Mouse (Mus musculus): ENCODE measurements around the gene Klhdc9. TPM values are rescaled to one million over a fixed set of nuclear protein-coding genes. Genes with fewer than 3 reads are reported as not detected.

Gene Klhdc9
- 1 to 10 TPM; 7.1 to 7.8 TPM for total RNA-seq (2021)

DNA sequence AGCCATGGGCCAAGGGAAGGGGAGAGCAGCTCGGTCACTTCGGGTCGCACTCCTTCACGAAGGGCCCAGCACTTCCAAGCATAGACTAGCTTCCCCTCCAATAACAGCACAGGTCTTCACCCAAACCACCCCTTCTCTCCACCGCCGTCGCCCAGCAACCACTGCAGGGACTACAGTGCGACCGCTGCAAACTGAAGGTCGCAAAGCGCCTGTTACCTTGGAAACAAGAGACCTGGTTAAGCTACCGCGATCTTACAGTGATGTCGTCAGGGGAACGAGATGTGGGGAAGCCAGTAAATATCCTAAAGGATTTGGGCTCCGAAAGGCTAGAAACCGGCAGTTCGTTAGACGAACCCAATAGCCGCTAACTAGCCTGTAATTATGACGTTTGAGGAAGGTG is at the start of gene Klhdc9:
TSS of gene Klhdc9 (minus strand) at position 143 of the 400 bp plus-strand sequence.
- peak; percentile 96 for DNase-seq (ENCODE audit: extremely low spot score in 1 of 2, low spot score in 2 of 2)
- intact Hi-C loops (cut with DNase I), result loop anchor here (1.0 to 10.0 kb wide), 4 partner anchors 52 to 204 kb away; partner anchors contain the start of gene Usf1

GRCm38 (mm10) chr1:171410231-171410630 is 49.6 kb upstream of the Klhdc9 start:
- DNase-seq (ENCODE audit: extremely low spot score in 1 of 2, low spot score in 2 of 2), result no peak
- intact Hi-C loops (cut with DNase I), result loop anchor here (5.0 to 10.0 kb wide), 2 partner anchors 48 to 65 kb away; partner anchors contain the start of gene Klhdc9

GRCm38 (mm10) chr1:171407263-171407662 is 46.7 kb upstream of the Klhdc9 start:
- intact Hi-C loops (cut with DNase I), result no loop called here
- no peak for DNase-seq (ENCODE audit: extremely low spot score in 1 of 2, low spot score in 2 of 2)

DNA sequence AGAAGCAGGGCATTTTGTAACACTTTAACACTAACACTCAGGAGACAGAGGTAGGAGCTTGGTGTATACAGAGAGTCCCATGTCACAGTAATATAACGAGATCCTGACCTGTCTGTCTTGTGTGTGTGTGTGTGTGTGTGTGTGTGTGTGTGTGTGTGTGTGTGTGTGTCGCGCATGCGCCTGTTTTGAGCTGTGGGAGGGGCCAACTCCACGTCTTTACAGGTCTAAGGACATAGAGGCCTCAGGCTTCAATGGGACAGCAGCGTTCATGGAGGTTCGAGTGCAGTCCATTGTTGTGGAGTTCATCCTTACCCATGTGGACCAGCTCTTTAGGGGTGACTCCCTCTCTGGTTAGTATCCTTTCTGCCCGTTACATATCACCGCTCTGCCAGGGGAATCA is 42.4 kb upstream of the Klhdc9 start:
- no peak for DNase-seq (ENCODE audit: extremely low spot score in 1 of 2, low spot score in 2 of 2)
- intact Hi-C loops (cut with DNase I), result no loop called here

- no peak for DNase-seq (ENCODE audit: extremely low spot score in 1 of 2, low spot score in 2 of 2)
- intact Hi-C loops (cut with DNase I), result no loop called here
Measured at GRCm38 (mm10) chr1:171401821-171402220, 41.2 kb upstream of the Klhdc9 start.

DNA sequence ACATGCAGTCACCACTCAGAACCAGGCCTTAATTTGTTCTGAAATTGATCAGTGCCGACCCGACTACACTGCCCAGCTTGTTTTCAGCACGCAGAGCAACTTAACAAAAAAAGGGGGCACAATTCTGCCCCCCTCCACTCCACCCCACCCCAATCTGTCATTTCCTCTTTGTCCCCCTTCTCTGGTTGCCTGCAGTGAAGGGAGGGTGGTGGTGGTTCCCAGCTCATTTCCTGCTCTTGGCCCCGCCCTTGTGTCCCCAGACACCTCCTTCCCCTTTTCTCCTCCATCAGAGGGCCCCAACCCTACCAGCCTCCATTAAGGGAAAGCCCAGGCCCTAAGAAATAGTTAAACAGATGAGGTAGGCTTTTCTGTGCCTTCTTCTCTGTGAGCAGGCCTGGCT is 29.5 kb upstream of the Klhdc9 start:
- intact Hi-C loops (cut with DNase I), result no loop called here
- DNase-seq (ENCODE audit: extremely low spot score in 1 of 2, low spot score in 2 of 2), result no peak

DNA sequence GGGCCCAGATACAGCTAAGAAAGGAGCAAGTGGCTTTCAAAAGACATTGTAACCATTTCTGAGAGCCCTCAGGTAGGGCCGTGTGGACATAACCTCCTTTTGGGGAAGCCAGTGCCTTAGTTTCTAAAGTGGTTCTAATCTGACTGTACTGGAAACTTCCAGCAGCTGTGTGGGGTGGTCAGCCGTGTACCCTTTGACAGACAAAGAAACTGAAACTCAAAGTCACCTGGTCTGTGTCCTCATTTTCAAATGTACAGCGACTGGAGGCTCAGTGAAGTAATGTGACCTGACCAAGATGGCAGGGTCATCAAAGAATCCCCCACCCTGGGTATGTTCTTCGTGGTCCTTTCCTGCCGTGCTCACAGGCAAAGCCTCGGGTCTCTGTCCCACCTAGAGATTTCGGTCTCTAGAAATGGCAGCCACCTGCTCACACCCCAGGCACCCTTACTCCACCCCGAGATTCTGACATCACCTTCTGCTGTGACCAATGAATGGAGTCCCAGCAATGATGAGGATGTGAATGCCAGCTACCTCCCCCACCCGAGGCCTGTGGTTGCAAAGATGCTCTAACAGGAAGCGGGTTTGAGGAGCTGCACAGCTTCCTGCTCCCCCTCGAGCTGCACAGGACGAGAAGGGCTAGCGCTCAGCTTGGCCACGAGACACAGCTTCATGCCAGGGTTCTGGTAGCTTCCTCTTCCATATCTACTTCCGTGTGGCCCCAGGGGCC is 27.9 kb upstream of the Klhdc9 start, which contains the start of gene Arhgap30:
TSS of gene Arhgap30 (plus strand) at position 579 of the 727 bp plus-strand sequence.
- peak; percentile 32 to 56 for DNase-seq (ENCODE audit: extremely low spot score in 1 of 2, low spot score in 2 of 2)
- intact Hi-C loops (cut with DNase I), result no loop called here

GRCm38 (mm10) chr1:171387099-171387498 is 26.5 kb upstream of the Klhdc9 start:
- DNase-seq (ENCODE audit: extremely low spot score in 1 of 2, low spot score in 2 of 2), result peak in 1 of 2 experiments; percentile 63
- intact Hi-C loops (cut with DNase I), result no loop called here

GRCm38 (mm10) chr1:171385171-171385570 is 24.6 kb upstream of the Klhdc9 start:
- intact Hi-C loops (cut with DNase I), result no loop called here
- no peak for DNase-seq (ENCODE audit: extremely low spot score in 1 of 2, low spot score in 2 of 2)

DNA sequence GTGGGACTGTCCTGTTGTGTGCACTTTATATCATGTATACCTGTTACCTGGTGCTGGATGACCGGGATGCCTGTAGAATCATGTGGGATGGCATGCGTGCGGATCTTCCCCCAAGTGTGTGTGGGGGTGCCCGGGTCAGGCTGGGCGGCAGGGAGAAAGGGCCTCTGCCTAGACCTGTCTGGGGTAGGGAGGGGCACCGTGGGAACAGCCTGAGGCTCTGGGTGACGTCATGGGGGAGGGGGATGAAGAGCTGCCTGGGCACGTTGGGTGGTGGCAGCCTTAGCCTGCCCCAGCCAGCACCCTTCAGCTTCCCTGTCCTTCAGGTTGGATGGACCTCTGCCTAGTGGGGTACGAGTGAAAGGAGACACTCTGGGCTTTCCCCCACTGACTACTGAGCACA is 23.8 kb upstream of the Klhdc9 start:
- no peak for DNase-seq (ENCODE audit: extremely low spot score in 1 of 2, low spot score in 2 of 2)
- intact Hi-C loops (cut with DNase I), result no loop called here

DNA sequence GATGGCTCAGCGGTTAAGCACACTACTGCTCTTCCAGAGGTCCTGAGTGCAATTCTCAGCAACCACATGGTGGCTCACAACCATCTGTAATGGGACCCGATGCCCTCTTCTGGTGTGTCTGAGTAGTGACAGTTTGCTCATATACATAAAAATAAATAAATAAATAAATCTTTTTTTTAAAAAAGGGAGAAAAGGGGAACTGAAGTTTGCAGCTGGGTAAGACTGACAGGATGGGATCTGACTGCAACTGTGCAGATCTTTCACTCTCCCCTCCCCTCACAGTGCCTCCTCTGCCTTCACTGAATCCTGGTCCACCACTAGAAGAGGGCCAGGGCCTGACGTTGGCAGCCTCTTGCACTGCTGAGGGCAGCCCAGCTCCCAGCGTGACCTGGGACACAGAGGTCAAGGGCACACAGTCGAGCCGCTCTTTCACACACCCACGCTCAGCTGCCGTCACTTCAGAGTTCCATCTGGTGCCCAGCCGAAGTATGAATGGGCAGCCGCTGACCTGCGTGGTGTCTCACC is 21.6 kb upstream of the Klhdc9 start:
- intact Hi-C loops (cut with DNase I), result no loop called here
- no peak for DNase-seq (ENCODE audit: extremely low spot score in 1 of 2, low spot score in 2 of 2)

GRCm38 (mm10) chr1:171379935-171380599 is 19.5 kb upstream of the Klhdc9 start:
- intact Hi-C loops (cut with DNase I), result no loop called here
- peak; percentile 78 to 89 for DNase-seq (ENCODE audit: extremely low spot score in 1 of 2, low spot score in 2 of 2)

- intact Hi-C loops (cut with DNase I), result no loop called here
- DNase-seq (ENCODE audit: extremely low spot score in 1 of 2, low spot score in 2 of 2), result no peak
Measured at GRCm38 (mm10) chr1:171378298-171378697, 17.7 kb upstream of the Klhdc9 start.

GRCm38 (mm10) chr1:171375646-171376097 is 15.1 kb upstream of the Klhdc9 start:
- intact Hi-C loops (cut with DNase I), result no loop called here
- no peak for DNase-seq (ENCODE audit: extremely low spot score in 1 of 2, low spot score in 2 of 2)

GRCm38 (mm10) chr1:171373946-171374345 is 13.3 kb upstream of the Klhdc9 start:
- DNase-seq (ENCODE audit: extremely low spot score in 1 of 2, low spot score in 2 of 2), result no peak
- intact Hi-C loops (cut with DNase I), result no loop called here

DNA sequence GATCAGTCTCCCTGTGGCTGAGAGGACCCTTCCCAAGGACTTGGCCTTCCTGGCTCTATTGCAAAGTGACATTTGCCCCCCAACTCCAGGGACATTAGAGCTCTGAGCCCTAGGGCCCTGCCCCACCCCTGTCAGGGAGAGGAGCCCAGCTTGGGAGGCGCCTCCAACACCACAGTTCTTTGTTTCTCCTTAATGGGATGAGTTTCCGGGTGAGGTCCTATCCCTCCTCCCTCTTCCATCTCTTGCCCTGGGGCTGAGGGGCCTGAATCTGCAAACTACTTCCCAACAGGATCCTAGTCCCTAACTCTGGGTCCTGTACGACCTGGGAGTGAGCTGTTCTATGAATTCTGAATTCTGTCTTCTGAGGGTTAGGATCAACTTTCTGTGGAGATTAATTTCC is 12.3 kb upstream of the Klhdc9 start:
- DNase-seq (ENCODE audit: extremely low spot score in 1 of 2, low spot score in 2 of 2), result no peak
- intact Hi-C loops (cut with DNase I), result no loop called here

DNA sequence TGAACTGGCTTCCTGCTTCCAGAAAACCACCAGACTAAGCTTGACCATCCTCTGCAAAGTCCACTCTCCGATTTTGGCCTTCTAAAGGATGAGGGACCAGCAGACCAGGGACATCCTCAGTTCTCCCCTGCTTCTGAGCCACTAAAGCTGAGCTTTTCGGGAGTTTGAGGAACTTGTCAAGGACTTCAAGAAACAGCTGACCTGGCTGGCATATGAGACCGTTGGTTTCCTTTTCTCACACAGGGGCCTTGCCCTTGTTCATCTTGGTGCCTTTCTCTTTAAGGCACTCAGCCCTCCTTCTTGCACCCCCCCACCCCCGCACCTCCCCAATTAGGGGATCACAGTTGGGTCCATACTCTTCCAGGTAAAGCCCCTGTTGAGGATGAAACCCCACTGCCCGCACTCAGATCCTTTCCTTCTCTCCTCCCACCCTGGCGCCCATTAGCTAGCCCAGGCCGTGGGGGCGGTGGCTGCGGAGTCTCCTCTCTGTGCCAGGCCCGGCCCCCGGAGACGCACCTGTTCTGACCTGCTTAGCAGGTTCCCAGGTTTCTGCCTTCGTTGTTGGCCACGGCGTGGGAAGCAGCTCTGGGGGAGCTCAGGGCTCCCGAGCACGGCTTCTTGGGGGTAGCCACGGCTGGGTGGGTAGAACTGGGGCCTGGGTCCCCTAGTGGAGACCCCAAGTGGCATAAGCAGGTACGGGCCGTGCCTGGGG is 9.4 kb upstream of the Klhdc9 start, which contains the start of gene Nectin4:
TSS of gene Nectin4 (plus strand) at position 255 of the 712 bp plus-strand sequence.
- no peak for DNase-seq (ENCODE audit: extremely low spot score in 1 of 2, low spot score in 2 of 2)
- intact Hi-C loops (cut with DNase I), result loop anchor here (10.0 kb wide), 1 partner anchor 195 kb away; no protein-coding TSS in a partner anchor

- no peak for DNase-seq (ENCODE audit: extremely low spot score in 1 of 2, low spot score in 2 of 2)
Measured at GRCm38 (mm10) chr1:171365934-171366333, 5.3 kb upstream of the Klhdc9 start.

More at GRCm38 (mm10) chr1:171365934-171366333, 5.3 kb upstream of the Klhdc9 start:
- intact Hi-C loops (cut with DNase I), result loop anchor here (10.0 kb wide), 1 partner anchor 199 kb away; no protein-coding TSS in a partner anchor

Data from left cerebral cortex, postnatal 10 days (tissue).